Mouse (Mus musculus) midbrain, embryonic 14.5 days (tissue): ENCODE results near the gene Rnf2. TPM values are rescaled to one million over a fixed set of nuclear protein-coding genes. Genes with fewer than 3 reads are reported as not detected.

ENCODE experiments used
- ATAC-seq: fragments of 200-750 bp; cut with Nextera tagmentation; 2 replicates; pipeline ENCODE4 v1.8.0; 2017; ENCODE audit warnings: moderate number of reproducible peaks, moderate library complexity; ENCODE audit not compliant: low FRiP score, low TSS enrichment
- DNase-seq: peaks from one replicate; pipeline ENCODE4 v3.0.0-alpha.2; 2015
- H3K27ac ChIP-seq: fragments of 300-500 bp; sonication (generic); replicated peaks from 2 replicates; pipeline ENCODE4 v1.5.1; 2014; ENCODE audit warnings: mild to moderate bottlenecking, low read depth, low read length, moderate library complexity
- H3K27me3 ChIP-seq: fragments of 300-500 bp; sonication (generic); 2 replicates; pipeline ENCODE4 v1.6.1; 2014; ENCODE audit warnings: low read length, control low read depth, mixed read lengths; ENCODE audit not compliant: control insufficient read depth, insufficient read depth
- H3K36me3 ChIP-seq: fragments of 300-500 bp; sonication (generic); 2 replicates; pipeline ENCODE4 v1.6.1; 2014; ENCODE audit warnings: low read length, control low read depth; ENCODE audit not compliant: control insufficient read depth, insufficient read depth
- H3K4me1 ChIP-seq: fragments of 300-500 bp; sonication (generic); 2 replicates; pipeline ENCODE4 v1.6.1; 2014; ENCODE audit warnings: mild to moderate bottlenecking, antibody characterized with exemption, low read length, control low read depth; ENCODE audit not compliant: control insufficient read depth, insufficient read depth
- H3K4me2 ChIP-seq: fragments of 300-500 bp; sonication (generic); 2 replicates; pipeline ENCODE4 v1.6.1; 2014; ENCODE audit warnings: mild to moderate bottlenecking, low read length, moderate library complexity
- H3K4me3 ChIP-seq: fragments of 300-500 bp; sonication (generic); replicated peaks from 2 replicates; pipeline ENCODE4 v1.5.1; 2014; ENCODE audit warnings: low read depth, low read length
- H3K9ac ChIP-seq: fragments of 300-500 bp; sonication (generic); replicated peaks from 2 replicates; pipeline ENCODE4 v1.6.1; 2014; ENCODE audit warnings: mild to moderate bottlenecking, low read length, moderate library complexity
- H3K9me3 ChIP-seq: fragments of 300-500 bp; sonication (generic); 2 replicates; pipeline ENCODE4 v1.6.1; 2016; ENCODE audit warnings: low read length, control low read depth, mixed read lengths; ENCODE audit not compliant: control insufficient read depth
- WGBS: fragments of 180-500 bp; shearing (Covaris S2); extraction: QIAGEN DNeasy Blood & Tissue Kit; methylation state at CpG from one replicate; pipeline ENCODE4 v1.1.7; 2014; 5-methylcytosine and 5-hydroxymethylcytosine counted together
- polyA plus RNA-seq: library from polyadenylated mRNA; unstranded; fragments of >200 nt; fragmentation: Nextera tagmentation; extraction: Ambion mirVana; gene quantifications from 2 replicates; pipeline ENCODE4 v1.2.1, GENCODE M21; 2014

Gene Rnf2
- polyA plus RNA-seq, 1 experiment from 2014 or later = 151 TPM

- Histone ChIP-seq H3K4me2 (no peak overlapping the region), H3K9ac (no peak overlapping the region), H3K27me3 (no peaks in the 10 kb centered on the region), H3K4me1 (no peaks in the 10 kb centered on the region), H3K36me3 (peaks cover 32% of the 10 kb centered on the region), H3K9me3 (no peaks in the 10 kb centered on the region), H3K4me3 (no peak overlapping the region), H3K27ac (no peak overlapping the region)
- 95% methylated on average over 4 of the region's 4 CpGs for WGBS
- ATAC-seq = no peak
- no peak for DNase-seq
Observed at GRCm38 (mm10) chr1:151466571-151466970, 34.2 kb downstream of the Rnf2 start.

DNA sequence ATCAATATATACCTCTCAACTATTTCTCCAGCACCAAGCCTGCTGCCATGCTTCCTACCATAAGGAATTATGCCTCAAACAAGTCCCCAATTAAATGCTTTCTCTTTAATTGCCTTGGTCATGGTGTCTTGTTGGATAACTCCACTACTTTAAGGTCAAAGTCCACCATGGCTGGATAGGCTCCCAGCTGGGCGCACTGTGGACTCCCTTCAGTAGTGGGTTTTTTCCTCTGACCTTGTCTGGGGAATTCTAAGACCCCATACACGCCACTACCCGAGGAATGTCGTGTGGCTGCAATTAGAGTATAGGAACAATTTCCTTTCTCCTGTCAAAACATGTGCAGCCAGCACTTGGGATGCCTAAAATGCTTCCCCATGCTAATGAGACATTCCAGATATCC, 35.8 kb downstream of the Rnf2 start:
- WGBS = 71% methylated on average over 4 of the region's 4 CpGs
- DNase-seq = no peak
- peaks cover 31% of the 10 kb centered on the region for H3K36me3 ChIP-seq
- no peak overlapping the region for H3K9ac ChIP-seq
- H3K4me3 ChIP-seq = no peak overlapping the region
- no peaks in the 10 kb centered on the region for H3K27me3 ChIP-seq
- no peak overlapping the region for H3K27ac ChIP-seq
- H3K9me3 ChIP-seq = no peaks in the 10 kb centered on the region
- no peaks in the 10 kb centered on the region for H3K4me1 ChIP-seq
- H3K4me2 ChIP-seq = no peak overlapping the region
- ATAC-seq = no peak

GRCm38 (mm10) chr1:151461265-151461664, 39.5 kb downstream of the Rnf2 start:
- H3K4me1 ChIP-seq = no peaks in the 10 kb centered on the region
- ATAC-seq = no peak
- DNase-seq = peak; percentile 46

GRCm38 (mm10) chr1:151457087-151457486, 43.7 kb downstream of the Rnf2 start:
- H3K4me2 ChIP-seq = no peak overlapping the region
- WGBS = 94% methylated on average over 5 of the region's 5 CpGs
- DNase-seq (no peak), ATAC-seq (no peak)
- H3K9me3 ChIP-seq = no peaks in the 10 kb centered on the region
- no peak overlapping the region for H3K4me3 ChIP-seq
- no peak overlapping the region for H3K27ac ChIP-seq
- H3K9ac ChIP-seq = no peak overlapping the region
- peaks cover 74% of the 10 kb centered on the region for H3K36me3 ChIP-seq
- no peaks in the 10 kb centered on the region for H3K4me1 ChIP-seq
- no peaks in the 10 kb centered on the region for H3K27me3 ChIP-seq

More at GRCm38 (mm10) chr1:151461265-151461664, 39.5 kb downstream of the Rnf2 start:
- Histone ChIP-seq H3K4me2 (no peak overlapping the region), H3K27ac (no peak overlapping the region), H3K9me3 (no peaks in the 10 kb centered on the region), H3K36me3 (peaks cover 43% of the 10 kb centered on the region), H3K4me3 (no peak overlapping the region), H3K9ac (no peak overlapping the region), H3K27me3 (no peaks in the 10 kb centered on the region)
- 78% methylated on average over 9 of the region's 9 CpGs for WGBS

DNA sequence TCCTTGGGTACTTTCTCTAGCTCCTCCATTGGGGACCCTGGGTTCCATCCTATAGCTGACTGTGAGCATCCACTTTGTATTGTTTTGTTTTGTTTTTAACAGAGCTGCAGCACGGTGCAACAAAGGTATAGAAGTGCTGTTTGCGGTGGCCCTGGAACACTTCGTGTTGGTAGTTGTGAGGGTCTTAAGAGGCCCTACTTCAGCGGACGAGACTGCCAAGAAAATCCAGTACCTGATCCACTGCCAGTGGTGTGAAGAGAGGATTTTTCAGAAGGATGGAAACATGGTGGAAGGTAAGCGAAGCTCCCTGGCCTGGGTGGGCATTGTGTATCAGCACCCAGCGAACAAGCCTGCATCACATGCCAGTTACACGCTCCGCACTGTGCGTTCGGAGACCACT, 48.8 kb downstream of the Rnf2 start:
- H3K9me3 ChIP-seq = no peaks in the 10 kb centered on the region
- H3K27me3 ChIP-seq = no peaks in the 10 kb centered on the region
- DNase-seq = no peak
- ATAC-seq = no peak
- 97% methylated on average over 11 of the region's 11 CpGs for WGBS
- H3K4me3 ChIP-seq = no peak overlapping the region
- peaks cover 77% of the 10 kb centered on the region for H3K36me3 ChIP-seq
- no peaks in the 10 kb centered on the region for H3K4me1 ChIP-seq
- H3K4me2 ChIP-seq = no peak overlapping the region
- H3K9ac ChIP-seq = no peak overlapping the region
- H3K27ac ChIP-seq = no peak overlapping the region

GRCm38 (mm10) chr1:151450851-151451250, 49.9 kb downstream of the Rnf2 start:
- 97% methylated on average over 1 of the region's 2 CpGs for WGBS
- no peak overlapping the region for H3K27ac ChIP-seq
- H3K9ac ChIP-seq = no peak overlapping the region
- no peaks in the 10 kb centered on the region for H3K27me3 ChIP-seq
- no peak overlapping the region for H3K4me3 ChIP-seq
- no peaks in the 10 kb centered on the region for H3K9me3 ChIP-seq
- ATAC-seq = no peak
- H3K4me2 ChIP-seq = no peak overlapping the region
- H3K36me3 ChIP-seq = peaks cover 79% of the 10 kb centered on the region
- H3K4me1 ChIP-seq = no peaks in the 10 kb centered on the region
- peak; percentile 24 for DNase-seq

- no peaks in the 10 kb centered on the region for H3K9me3 ChIP-seq
- WGBS = 98% methylated on average over 10 of the region's 10 CpGs
- DNase-seq (no peak), ATAC-seq (no peak)
- no peaks in the 10 kb centered on the region for H3K4me1 ChIP-seq
- no peaks in the 10 kb centered on the region for H3K27me3 ChIP-seq
- no peak overlapping the region for H3K4me2 ChIP-seq
- no peak overlapping the region for H3K4me3 ChIP-seq
- H3K36me3 ChIP-seq = peaks cover 81% of the 10 kb centered on the region
- no peak overlapping the region for H3K27ac ChIP-seq
- H3K9ac ChIP-seq = no peak overlapping the region
Observed at GRCm38 (mm10) chr1:151449866-151450265, 50.9 kb downstream of the Rnf2 start.

- Histone ChIP-seq H3K27me3 (no peaks in the 10 kb centered on the region), H3K4me3 (no peak overlapping the region), H3K4me1 (peaks cover under 1% of the 10 kb centered on the region), H3K9ac (no peak overlapping the region), H3K9me3 (no peaks in the 10 kb centered on the region), H3K4me2 (no peak overlapping the region), H3K36me3 (peaks cover 65% of the 10 kb centered on the region), H3K27ac (no peak overlapping the region)
- ATAC-seq (no peak), DNase-seq (no peak)
- WGBS = 95% methylated on average over 6 of the region's 6 CpGs
Observed at GRCm38 (mm10) chr1:151435431-151435830, 65.3 kb downstream of the Rnf2 start.

DNA sequence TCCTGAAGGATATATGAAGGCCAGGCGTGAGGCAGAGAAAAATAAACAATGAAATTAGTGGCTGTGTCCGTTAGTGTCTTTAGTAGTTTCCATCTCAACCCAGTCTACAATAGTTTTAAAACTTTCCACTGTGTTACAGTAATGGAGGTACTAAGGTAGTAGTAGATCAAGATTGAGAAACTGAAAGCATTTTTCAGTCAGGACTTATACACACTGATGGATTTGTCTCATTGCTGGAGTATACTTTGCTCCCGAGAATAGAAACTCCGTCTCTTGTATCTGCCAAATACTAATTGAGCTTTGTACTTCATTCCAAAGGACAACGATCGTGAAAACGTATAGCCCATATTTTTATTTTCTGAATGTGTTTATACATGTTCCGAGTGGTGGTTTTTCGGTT, 71.4 kb downstream of the Rnf2 start:
- no peak for ATAC-seq
- no peaks in the 10 kb centered on the region for H3K27me3 ChIP-seq
- H3K36me3 ChIP-seq = peaks cover 10% of the 10 kb centered on the region
- 48% methylated on average over 9 of the region's 9 CpGs for WGBS
- peak overlapping the region; percentile 92 for H3K9ac ChIP-seq
- no peaks in the 10 kb centered on the region for H3K9me3 ChIP-seq
- H3K27ac ChIP-seq = peak overlapping the region; percentile 96
- peak overlapping the region; percentile 72 for H3K4me2 ChIP-seq
- H3K4me3 ChIP-seq = peak overlapping the region; percentile 92
- peaks cover 16% of the 10 kb centered on the region for H3K4me1 ChIP-seq
- DNase-seq = peak; percentile 17
